In the genomic region with DNA sequence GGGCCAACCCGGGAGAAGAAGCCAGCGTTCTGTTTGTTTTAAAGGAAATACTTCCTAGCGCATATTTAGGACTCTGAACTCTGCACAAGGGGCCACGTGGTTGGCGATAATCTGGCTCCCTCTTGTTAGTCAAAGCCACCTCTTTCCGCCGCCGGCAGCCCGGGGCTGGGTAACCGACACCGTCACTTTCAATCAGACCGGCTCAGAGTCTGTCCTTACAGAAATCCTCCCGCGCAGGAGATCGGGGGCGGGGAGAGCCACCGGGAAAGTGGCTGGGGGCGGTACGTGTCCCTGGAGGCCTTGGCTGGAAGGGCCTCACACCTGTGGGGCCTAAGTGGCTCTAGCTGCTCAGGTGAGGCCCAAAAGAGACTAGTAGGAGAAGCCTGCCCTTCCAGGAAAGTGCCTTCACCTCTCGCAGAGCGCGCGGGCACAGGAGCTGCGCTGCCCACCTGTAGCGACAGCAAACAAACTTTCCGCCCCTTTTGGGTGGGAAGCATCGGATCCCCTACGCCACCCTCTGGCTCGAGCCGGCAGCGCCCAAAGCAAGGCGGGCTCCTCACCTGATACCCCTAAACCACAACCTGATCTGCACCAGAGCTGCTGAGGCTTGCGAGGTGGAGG, we compare ENCODE assay signal across 7 mouse cellular contexts. TPM values are rescaled to one million over a fixed set of nuclear protein-coding genes. Genes with fewer than 3 reads are reported as not detected.
DNase-seq lines count a peak whose midpoint lies in the region; ATAC-seq and TF ChIP-seq lines count a peak whose summit lies in the region.

No protein-coding gene starts in this region.

- H3K27ac ChIP-seq in small intestine, adult 2 months (ENCODE audit: insufficient read depth, low read depth, low read length): peak overlapping the region; percentile 80

- 0 out of 2 replicates have a peak, but pooled peaks have one; percentile 18 for TF ChIP-seq CTCF in small intestine, adult 2 months (IDR thresholded peaks at IDR 0.05; ENCODE audit: extremely low read depth, insufficient read length, insufficient replicate concordance, low read depth, low read length)

- peak; percentile 65 for DNase-seq in Muller cell, postnatal 12 days (ENCODE audit: inconsistent ontology term)
- DNase-seq in adrenal gland, postnatal 4 days (ENCODE audit: low spot score in 2 of 2): peak; percentile 25 to 50
- DNase-seq in heart, postnatal 4 days: peak; percentile 31
- peak; percentile 40 to 42 for DNase-seq in layer of hippocampus, postnatal 25 days (ENCODE audit: extremely low spot score in 1 of 2, low spot score in 1 of 2)

- peaks cover 31% of the 10 kb centered on the region for H3K4me1 ChIP-seq in erythroblast, embryonic 14.5 days (ENCODE audit: control insufficient read depth)
- H3K4me1 ChIP-seq in small intestine, adult 2 months (ENCODE audit: control insufficient read depth, insufficient read depth, insufficient read length, low read length): peaks cover 6% of the 10 kb centered on the region; the same call in 1 of the 2 replicates

- H3K4me3 ChIP-seq in erythroblast, embryonic 14.5 days (replicated peaks): peak overlapping the region; percentile 76
- peak overlapping the region; percentile 94 for H3K4me3 ChIP-seq in small intestine, adult 2 months (ENCODE audit: low read depth, low read length)

- H3K36me3 ChIP-seq in erythroblast, embryonic 14.5 days (ENCODE audit: control insufficient read depth): no peaks in the 10 kb centered on the region; the same call in 1 of the 2 replicates
- peaks cover 5% of the 10 kb centered on the region for H3K36me3 ChIP-seq in small intestine, adult 2 months (ENCODE audit: control insufficient read depth, insufficient read depth, low read length)

- peaks cover 22% of the 10 kb centered on the region for H3K27me3 ChIP-seq in erythroblast, embryonic 14.5 days (ENCODE audit: control insufficient read depth)
- H3K27me3 ChIP-seq in small intestine, adult 2 months (ENCODE audit: control insufficient read depth, insufficient read depth, low read length): no peaks in the 10 kb centered on the region

- peak; percentile 53; the same call in 1 of the 2 replicates for TF ChIP-seq POLR2A in small intestine, adult 2 months (IDR thresholded peaks at IDR 0.05; ENCODE audit: low read depth, low read length)

- H3K9me3 ChIP-seq in erythroblast, embryonic 14.5 days (ENCODE audit: control insufficient read depth, low read length): no peaks in the 10 kb centered on the region

- under 1% methylated on average over 33 of the region's 33 CpGs for WGBS in small intestine, adult 2 months

- ATAC-seq in megakaryocyte-erythroid progenitor cell, adult 5-6 weeks (replicated peaks; ENCODE audit: low FRiP score, low TSS enrichment, poor library complexity, severe bottlenecking): peak; percentile 72

RNA-seq across cellular contexts. Expression of a gene that starts 0.8 kb away (rescaled TPM):
- 10 to 100 TPM; 93.7 to 97.7 TPM for total RNA-seq in adrenal gland, postnatal 4 days (2021)
- polyA plus RNA-seq in erythroblast, embryonic 14.5 days (2012): 0.16 and 0.17 TPM in 2 replicates
- total RNA-seq in heart, postnatal 4 days (2021): 1 to 10 TPM; 2.8 to 3.0 TPM
- 10 to 100 TPM; 82.0 to 83.5 TPM for total RNA-seq in layer of hippocampus, postnatal 25 days (2021)
- total RNA-seq in megakaryocyte-erythroid progenitor cell, adult 5-6 weeks (2014; fragmentation: Nextera tagmentation): 42.7 and 49.2 TPM in 2 replicates
- total RNA-seq in megakaryocyte-erythroid progenitor cell, adult 5-6 weeks (2017): 91.1 and 135 TPM in 2 replicates
- 16.3 and 44.1 TPM in 2 replicates for polyA plus RNA-seq in small intestine, adult 2 months (2012; rRNA removed)

Comparison
In these comparisons a context has a peak if more than half of its experiments do, and no peak if none do; other contexts are left out.
1. Peak in every context shown above with its lines: DNase-seq, ATAC-seq, H3K4me3 ChIP-seq and H3K27ac ChIP-seq.
2. RNA of a gene that starts 0.8 kb away (total RNA-seq): 93.7 to 97.7 TPM in adrenal gland, postnatal 4 days, 42.7 to 135 TPM in megakaryocyte-erythroid progenitor cell, adult 5-6 weeks and 82.0 to 83.5 TPM in layer of hippocampus, postnatal 25 days; 2.8 to 3.0 TPM in heart, postnatal 4 days; every median in the first group is over 10 times any median in the second.